Mouse (Mus musculus) neural tube, embryonic 13.5 days (tissue): ENCODE measurements around the gene Cacng6. TPM values are rescaled to one million over a fixed set of nuclear protein-coding genes. Genes with fewer than 3 reads are reported as not detected.
A peak's percentile ranks its signal among the peaks of the same experiment; 100 is the strongest.
"Not testable (repeated sequence)": the region's sequence is repeated elsewhere in the genome, so short reads cannot be mapped to it uniquely, and the experiment has no call there.

Experiments used
- ATAC-seq: fragments of 200-750 bp; cut with Nextera tagmentation; 2 replicates; pipeline ENCODE4 v1.8.0; 2017; ENCODE audit warnings: low read depth, mild to moderate bottlenecking, moderate TSS enrichment, moderate library complexity
- H3K27ac ChIP-seq: fragments of 300-500 bp; sonication (generic); replicated peaks from 2 replicates; pipeline ENCODE4 v1.5.1; 2015; ENCODE audit warnings: moderate library complexity, mild to moderate bottlenecking, inconsistent platforms
- H3K27me3 ChIP-seq: fragments of 300-500 bp; sonication (generic); 2 replicates; pipeline ENCODE4 v1.6.1; 2015; ENCODE audit warnings: mild to moderate bottlenecking, inconsistent platforms
- H3K36me3 ChIP-seq: fragments of 300-500 bp; sonication (generic); 2 replicates; pipeline ENCODE4 v1.6.1; 2015; ENCODE audit warnings: mild to moderate bottlenecking, inconsistent platforms
- H3K4me1 ChIP-seq: fragments of 300-500 bp; sonication (generic); replicated peaks from 2 replicates; pipeline ENCODE4 v1.6.1; 2015; ENCODE audit warnings: inconsistent platforms
- H3K4me2 ChIP-seq: fragments of 300-500 bp; sonication (generic); 2 replicates; pipeline ENCODE4 v1.6.1; 2015; ENCODE audit warnings: inconsistent platforms, mild to moderate bottlenecking, moderate library complexity
- H3K4me3 ChIP-seq: fragments of 300-500 bp; sonication (generic); 2 replicates; pipeline ENCODE4 v1.5.1; 2015; ENCODE audit warnings: mild to moderate bottlenecking, inconsistent platforms
- H3K9ac ChIP-seq: fragments of 300-500 bp; sonication (generic); 2 replicates; pipeline ENCODE4 v1.6.1; 2015; ENCODE audit warnings: moderate library complexity, mild to moderate bottlenecking, inconsistent platforms
- H3K9me3 ChIP-seq: fragments of 300-500 bp; sonication (generic); 2 replicates; pipeline ENCODE4 v1.6.1; 2016; ENCODE audit warnings: inconsistent platforms
- WGBS: fragments of 180-500 bp; shearing (Covaris S2); methylation state at CpG from one replicate; pipeline ENCODE4 v1.1.7; 2015; 5-methylcytosine and 5-hydroxymethylcytosine counted together
- polyA plus RNA-seq: library from polyadenylated mRNA; unstranded; fragments of >200 nt; fragmentation: Nextera tagmentation; extraction: Ambion mirVana; gene quantifications from 2 replicates; pipeline ENCODE4 v1.2.1, GENCODE M21; 2015

Gene Cacng6
- polyA plus RNA-seq, 1 experiment from 2014 or later = 0.10 TPM

DNA sequence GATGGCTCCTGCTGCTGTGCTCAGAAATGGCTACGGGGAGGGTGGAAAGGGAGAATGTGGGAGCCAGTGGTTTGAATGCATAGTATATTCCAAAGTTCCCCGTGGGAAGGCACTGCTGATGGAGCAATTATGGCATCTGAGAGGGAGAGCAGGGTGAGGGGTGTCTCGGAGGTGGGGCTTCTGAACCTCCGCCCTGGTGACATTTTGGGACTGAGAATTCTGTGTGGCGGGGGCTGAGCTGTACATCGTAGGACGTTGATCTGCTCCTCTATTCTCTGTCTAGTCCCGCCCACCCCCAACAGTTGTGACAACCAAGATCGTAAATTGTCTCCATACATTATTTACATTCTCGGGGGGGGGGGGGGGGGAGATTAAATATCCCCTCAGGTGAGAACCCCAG is 26.6 kb upstream of the Cacng6 start:
- peak; percentile 51 for ATAC-seq
- Histone ChIP-seq H3K4me3 (0 out of 2 replicates have a peak overlapping the region, but pooled peaks have one; percentile 4), H3K27ac (no peak overlapping the region), H3K27me3 (no peaks in the 10 kb centered on the region), H3K4me2 (peak overlapping the region; percentile 34), H3K9ac (no peak overlapping the region), H3K9me3 (no peaks in the 10 kb centered on the region), H3K36me3 (peaks cover 20% of the 10 kb centered on the region), H3K4me1 (peaks cover 47% of the 10 kb centered on the region)
- 34% methylated on average over 10 of the region's 10 CpGs for WGBS

DNA sequence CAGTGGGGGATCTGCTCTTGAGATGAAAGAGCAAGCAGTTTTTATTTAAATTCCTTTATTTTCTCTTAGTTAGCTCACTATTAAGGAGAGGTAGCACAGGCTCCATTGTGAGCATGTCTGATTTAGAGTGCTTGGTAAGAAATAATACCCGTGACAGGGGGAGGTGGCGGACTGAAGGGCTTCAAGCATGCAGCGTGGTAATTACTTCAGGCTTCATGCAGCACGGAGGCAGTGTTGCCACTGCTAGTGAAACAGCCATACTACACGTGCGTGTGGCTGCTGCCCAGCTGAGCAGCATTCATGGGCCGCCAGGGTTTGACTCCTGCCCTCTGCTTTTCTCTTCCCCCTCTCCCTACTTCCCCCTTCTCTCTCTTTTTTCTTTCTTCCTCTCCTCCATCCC is 26.2 kb upstream of the Cacng6 start:
- peaks cover 43% of the 10 kb centered on the region for H3K4me1 ChIP-seq
- H3K27ac ChIP-seq = no peak overlapping the region

DNA sequence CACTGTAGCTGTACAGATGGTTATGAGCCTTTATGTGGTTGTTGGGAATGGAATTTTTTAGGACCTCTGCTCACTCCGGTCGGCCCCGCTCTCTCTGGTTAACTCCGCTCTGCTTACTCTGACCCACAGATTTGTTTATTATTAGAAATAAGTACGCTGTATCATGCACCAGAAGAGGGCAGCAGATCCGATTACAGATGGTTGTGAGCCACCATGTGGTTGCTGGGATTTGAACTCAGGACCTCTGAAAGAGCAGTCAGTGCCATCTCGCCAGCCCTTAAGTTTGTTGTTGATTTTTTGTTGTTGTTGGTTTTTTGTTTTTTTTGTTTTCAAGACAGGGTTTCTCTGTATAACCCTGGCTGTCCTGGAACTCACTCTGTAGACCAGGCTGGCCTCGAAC is 25.6 kb upstream of the Cacng6 start:
- H3K9me3 ChIP-seq, ATAC-seq, H3K4me3 ChIP-seq, H3K27ac ChIP-seq, H3K4me2 ChIP-seq, H3K27me3 ChIP-seq, H3K9ac ChIP-seq: not testable (repeated sequence)
- WGBS = 90% methylated on average over 8 of the region's 8 CpGs
- Histone ChIP-seq H3K4me1 (peaks cover 38% of the 10 kb centered on the region), H3K36me3 (peaks cover 27% of the 10 kb centered on the region)

More for the DNA sequence above, 26.2 kb upstream of the Cacng6 start:
- H3K9me3 ChIP-seq = no peaks in the 10 kb centered on the region
- ATAC-seq = peak; percentile 86
- H3K4me2 ChIP-seq = peak overlapping the region; percentile 34
- no peak overlapping the region for H3K9ac ChIP-seq
- WGBS = 7% methylated on average over 7 of the region's 7 CpGs
- H3K27me3 ChIP-seq = no peaks in the 10 kb centered on the region
- H3K36me3 ChIP-seq = peaks cover 21% of the 10 kb centered on the region
- 0 out of 2 replicates have a peak overlapping the region, but pooled peaks have one; percentile 4 for H3K4me3 ChIP-seq

DNA sequence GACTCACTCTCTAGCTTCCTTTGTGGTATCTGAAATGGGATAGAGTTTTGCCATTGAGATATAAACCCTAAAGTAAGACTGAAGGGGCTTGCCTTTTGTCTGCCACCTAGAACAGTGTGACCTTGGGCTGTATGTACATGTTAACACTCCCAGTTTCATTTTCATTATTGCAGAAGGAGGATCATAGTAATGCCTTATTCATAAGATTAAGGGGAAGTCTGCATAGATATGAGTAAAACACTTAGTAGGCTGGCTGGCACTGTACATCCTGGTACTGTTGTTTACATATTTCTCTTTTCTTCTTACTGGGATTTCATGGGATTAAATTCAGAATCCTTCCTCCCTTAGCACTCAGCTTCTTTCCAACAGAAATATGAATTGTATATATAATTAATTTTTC is 24.1 kb upstream of the Cacng6 start:
- Histone ChIP-seq H3K4me3 (no peak overlapping the region), H3K9ac (no peak overlapping the region), H3K36me3 (peaks cover 18% of the 10 kb centered on the region), H3K9me3 (no peaks in the 10 kb centered on the region), H3K4me2 (no peak overlapping the region), H3K27ac (no peak overlapping the region), H3K27me3 (no peaks in the 10 kb centered on the region), H3K4me1 (peaks cover 32% of the 10 kb centered on the region)
- no peak for ATAC-seq

DNA sequence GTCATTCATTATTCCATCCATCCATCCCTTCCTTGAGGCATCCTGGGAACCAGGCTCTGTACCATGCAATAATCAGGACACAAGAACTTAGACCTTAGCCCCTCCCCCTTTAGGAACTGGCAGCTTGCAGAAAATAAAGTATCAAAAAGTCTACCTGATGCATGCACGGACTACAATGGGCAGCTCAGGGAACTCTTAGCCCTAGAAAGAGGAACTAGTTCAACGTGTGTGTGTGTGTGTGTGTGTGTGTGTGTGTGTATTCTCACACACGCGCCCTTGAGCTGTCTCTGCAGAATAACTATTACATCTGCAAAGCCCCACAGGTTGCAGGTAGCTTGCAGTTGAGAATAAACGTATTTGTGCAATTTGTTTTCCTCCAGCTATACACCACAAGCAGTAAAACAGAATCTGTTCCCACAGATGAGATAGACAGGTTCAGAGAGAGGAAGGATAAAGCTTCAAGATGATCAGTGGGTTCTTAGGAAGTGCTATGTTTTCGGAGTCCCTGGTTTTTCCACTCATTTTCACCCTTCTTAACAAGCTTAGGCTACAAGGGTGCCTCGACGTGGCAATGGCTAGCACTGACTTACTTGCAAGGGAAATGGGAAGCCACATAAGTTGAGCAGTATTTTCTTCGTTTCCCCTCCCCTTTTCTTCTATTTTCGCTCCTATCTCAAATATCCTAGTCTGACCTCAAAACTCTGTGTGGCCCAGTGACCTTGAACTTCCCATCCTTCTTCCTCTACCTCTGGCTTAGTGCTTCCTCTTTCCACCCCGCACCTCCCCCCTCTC is 14.1 kb upstream of the Cacng6 start:
- no peak overlapping the region for H3K9ac ChIP-seq
- no peak overlapping the region for H3K4me2 ChIP-seq
- H3K27me3 ChIP-seq = peaks cover 54% of the 10 kb centered on the region
- no peak overlapping the region for H3K27ac ChIP-seq
- no peak for ATAC-seq
- no peaks in the 10 kb centered on the region for H3K9me3 ChIP-seq
- 70% methylated on average over 11 of the region's 11 CpGs for WGBS
- H3K4me1 ChIP-seq = peaks cover 23% of the 10 kb centered on the region
- H3K4me3 ChIP-seq = no peak overlapping the region
- H3K36me3 ChIP-seq = no peaks in the 10 kb centered on the region

DNA sequence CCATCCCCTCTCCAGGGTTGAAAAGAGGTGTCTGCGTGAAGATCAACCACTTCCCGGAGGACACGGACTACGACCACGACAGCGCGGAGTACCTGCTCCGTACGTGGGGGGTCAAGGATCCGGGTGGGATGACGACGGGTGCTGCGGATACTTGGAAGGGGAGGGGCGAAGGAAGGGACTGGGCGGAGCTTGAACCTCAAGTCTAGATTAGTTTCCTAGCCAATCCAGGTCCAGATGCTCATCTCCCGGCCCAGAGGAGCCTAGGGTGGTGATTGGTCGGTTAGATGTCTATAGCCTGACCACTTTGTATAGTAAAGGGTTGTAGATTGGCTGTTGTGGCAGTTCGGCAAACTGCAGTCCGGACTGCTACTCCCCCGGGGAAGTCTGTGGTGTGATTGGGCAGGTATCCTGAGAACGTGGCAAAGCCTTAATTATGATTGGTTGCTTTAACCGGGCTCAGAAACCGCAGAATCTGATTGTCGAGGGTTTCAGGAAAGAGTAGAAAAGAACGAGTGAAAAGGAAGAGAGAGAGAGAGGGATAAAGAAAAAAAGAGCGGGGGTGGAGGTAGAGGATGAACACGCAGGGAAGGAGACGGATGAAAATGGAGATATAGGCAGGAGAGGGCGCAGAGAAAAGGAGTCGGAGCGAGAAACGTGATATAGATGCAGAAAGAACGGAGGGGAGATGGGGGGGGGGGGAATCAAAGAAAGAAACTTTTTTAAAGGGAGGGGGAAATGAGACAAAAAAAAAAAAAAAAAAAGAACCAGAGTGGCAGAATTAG is 12.6 kb upstream of the Cacng6 start:
- ATAC-seq = peak; percentile 88
- Histone ChIP-seq H3K9ac (peak overlapping the region; percentile 60), H3K27me3 (peaks cover 66% of the 10 kb centered on the region), H3K9me3 (no peaks in the 10 kb centered on the region), H3K36me3 (no peaks in the 10 kb centered on the region), H3K4me3 (peak overlapping the region; percentile 39), H3K27ac (no peak overlapping the region), H3K4me1 (peaks cover 32% of the 10 kb centered on the region), H3K4me2 (peak overlapping the region; percentile 86)
- WGBS = under 1% methylated on average over 33 of the region's 33 CpGs

DNA sequence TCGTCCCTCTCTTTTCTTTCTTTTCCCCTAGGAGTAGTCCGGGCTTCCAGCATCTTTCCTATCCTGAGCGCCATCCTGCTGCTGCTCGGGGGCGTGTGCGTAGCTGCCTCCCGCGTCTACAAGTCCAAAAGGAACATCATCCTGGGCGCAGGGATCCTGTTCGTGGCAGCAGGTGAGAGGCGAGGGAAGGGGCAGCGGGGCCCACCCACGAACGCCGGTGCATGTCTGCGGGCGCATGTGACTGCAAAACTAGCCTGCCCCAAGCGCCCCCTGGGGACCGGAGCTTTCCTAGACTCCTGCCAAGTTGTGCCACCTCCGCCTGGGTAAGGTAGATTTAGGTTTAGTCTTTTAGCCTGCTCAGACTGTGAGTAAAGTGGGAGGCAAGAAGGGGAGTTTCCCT is 12.0 kb upstream of the Cacng6 start:
- peak overlapping the region; percentile 60 for H3K9ac ChIP-seq
- H3K27me3 ChIP-seq = peaks cover 73% of the 10 kb centered on the region
- H3K4me3 ChIP-seq = peak overlapping the region; percentile 39
- no peak overlapping the region for H3K27ac ChIP-seq
- H3K36me3 ChIP-seq = no peaks in the 10 kb centered on the region
- H3K4me2 ChIP-seq = peak overlapping the region; percentile 86
- ATAC-seq = no peak
- H3K4me1 ChIP-seq = peaks cover 32% of the 10 kb centered on the region
- no peaks in the 10 kb centered on the region for H3K9me3 ChIP-seq
- 2% methylated on average over 20 of the region's 20 CpGs for WGBS

DNA sequence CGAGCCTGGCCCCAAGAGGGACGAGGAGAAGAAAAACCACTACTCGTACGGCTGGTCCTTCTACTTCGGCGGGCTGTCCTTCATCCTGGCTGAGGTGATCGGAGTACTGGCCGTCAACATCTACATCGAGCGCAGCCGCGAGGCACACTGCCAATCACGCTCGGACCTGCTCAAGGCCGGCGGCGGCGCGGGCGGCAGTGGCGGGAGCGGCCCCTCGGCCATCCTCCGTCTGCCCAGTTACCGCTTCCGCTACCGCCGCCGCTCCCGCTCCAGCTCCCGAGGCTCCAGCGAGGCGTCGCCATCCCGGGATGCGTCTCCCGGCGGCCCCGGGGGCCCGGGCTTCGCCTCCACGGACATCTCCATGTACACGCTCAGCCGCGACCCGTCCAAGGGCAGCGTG is 9.1 kb upstream of the Cacng6 start:
- H3K4me2 ChIP-seq = peak overlapping the region; percentile 95
- H3K4me3 ChIP-seq = peak overlapping the region; percentile 60
- H3K27ac ChIP-seq = no peak overlapping the region
- under 1% methylated on average over 44 of the region's 47 CpGs for WGBS
- H3K4me1 ChIP-seq = peaks cover 32% of the 10 kb centered on the region
- no peak for ATAC-seq
- no peaks in the 10 kb centered on the region for H3K36me3 ChIP-seq
- peak overlapping the region; percentile 78 for H3K9ac ChIP-seq
- peaks cover 85% of the 10 kb centered on the region for H3K27me3 ChIP-seq
- no peaks in the 10 kb centered on the region for H3K9me3 ChIP-seq

DNA sequence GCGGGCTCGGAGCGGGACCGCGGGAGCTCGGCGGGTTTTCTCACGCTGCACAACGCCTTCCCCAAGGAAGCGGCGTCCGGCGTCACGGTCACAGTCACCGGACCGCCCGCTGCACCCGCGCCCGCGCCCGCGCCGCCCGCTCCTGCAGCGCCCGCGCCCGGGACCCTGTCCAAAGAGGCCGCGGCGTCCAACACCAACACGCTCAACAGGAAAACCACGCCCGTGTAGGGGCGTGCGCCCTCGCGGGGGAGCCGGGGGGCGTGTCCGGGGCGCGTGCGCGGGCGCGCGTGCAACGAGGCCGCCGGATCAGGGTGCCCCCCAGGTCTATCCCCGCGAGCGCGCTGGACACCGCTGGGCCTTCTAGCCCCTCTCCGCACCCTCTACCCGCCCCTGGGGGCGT is 8.6 kb upstream of the Cacng6 start:
- WGBS = 1% methylated on average over 46 of the region's 60 CpGs
- Histone ChIP-seq H3K4me2 (peak overlapping the region; percentile 95), H3K4me3 (peak overlapping the region; percentile 60), H3K27ac (no peak overlapping the region), H3K27me3 (peaks cover 85% of the 10 kb centered on the region), H3K4me1 (peaks cover 32% of the 10 kb centered on the region), H3K9ac (peak overlapping the region; percentile 78), H3K36me3 (no peaks in the 10 kb centered on the region), H3K9me3 (no peaks in the 10 kb centered on the region)
- ATAC-seq = peak; percentile 17; the same call in 1 of the 2 replicates

DNA sequence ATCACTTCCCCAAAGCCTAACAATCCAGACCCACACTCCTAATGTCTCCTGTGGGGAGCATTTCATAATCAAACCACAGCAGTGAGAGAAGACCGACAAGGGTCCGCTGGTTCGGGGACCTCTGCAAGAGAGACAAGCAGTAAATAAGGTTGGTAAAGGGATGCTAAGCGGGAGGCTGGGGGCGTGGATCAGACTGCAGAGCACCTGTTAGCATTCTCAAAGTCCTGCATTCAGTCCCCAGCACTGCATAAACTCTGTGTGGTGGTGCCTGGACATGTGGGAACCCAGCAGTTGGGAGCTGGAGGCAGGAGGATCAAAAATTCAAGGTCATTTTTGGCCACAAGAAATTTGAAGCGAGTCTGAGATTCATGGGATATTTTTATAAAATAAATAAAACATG is 4.1 kb upstream of the Cacng6 start:
- ATAC-seq = no peak
- Histone ChIP-seq H3K4me1 (peaks cover 18% of the 10 kb centered on the region), H3K9ac (no peak overlapping the region), H3K27ac (no peak overlapping the region), H3K4me2 (no peak overlapping the region), H3K36me3 (no peaks in the 10 kb centered on the region), H3K27me3 (peaks cover 91% of the 10 kb centered on the region), H3K9me3 (no peaks in the 10 kb centered on the region), H3K4me3 (no peak overlapping the region)
- WGBS = 28% methylated on average over 6 of the region's 6 CpGs

DNA sequence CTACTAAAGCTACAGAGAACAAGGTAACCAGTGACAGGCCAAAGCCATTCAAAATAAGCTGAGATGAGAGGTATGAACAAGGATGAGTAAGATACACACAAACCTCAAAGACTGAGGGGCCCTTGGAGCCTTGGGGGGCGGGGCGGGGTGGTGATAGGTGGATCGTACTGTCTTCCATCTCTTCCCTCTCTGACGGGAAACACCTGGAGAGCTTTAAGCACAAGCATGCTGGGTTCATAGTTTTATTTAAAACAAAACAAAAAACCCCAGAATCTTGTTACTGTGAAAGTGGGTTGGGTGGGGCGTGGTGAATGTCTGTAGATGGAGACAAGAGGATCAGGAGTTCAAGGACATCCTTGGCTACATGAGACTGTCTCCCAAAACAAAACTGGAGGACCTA is 3.5 kb upstream of the Cacng6 start:
- Histone ChIP-seq H3K27me3 (peaks cover 93% of the 10 kb centered on the region), H3K4me1 (peaks cover 13% of the 10 kb centered on the region), H3K4me3 (no peak overlapping the region), H3K4me2 (no peak overlapping the region), H3K36me3 (no peaks in the 10 kb centered on the region), H3K9ac (no peak overlapping the region), H3K27ac (no peak overlapping the region), H3K9me3 (no peaks in the 10 kb centered on the region)
- WGBS = 63% methylated on average over 5 of the region's 5 CpGs
- no peak for ATAC-seq

DNA sequence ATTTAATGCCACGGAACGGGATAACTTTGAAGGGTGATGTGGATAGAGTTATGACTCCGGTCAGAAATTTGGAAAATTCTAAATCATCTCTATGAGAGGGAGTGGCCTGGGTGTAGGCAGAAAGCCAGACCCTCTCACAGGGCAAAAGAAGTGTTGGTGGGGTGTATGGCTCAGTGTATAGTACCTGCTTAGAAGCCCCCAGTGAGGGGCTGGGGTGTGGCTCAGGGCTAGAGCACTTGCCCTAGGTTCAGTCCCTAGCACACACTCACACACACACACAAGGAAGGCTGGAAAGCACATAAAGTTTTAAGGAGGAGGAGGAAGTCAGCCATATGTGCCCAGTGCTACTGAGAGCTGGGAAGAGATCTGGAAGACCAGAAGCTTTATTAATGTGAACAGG is 2.7 kb upstream of the Cacng6 start:
- Histone ChIP-seq H3K9me3 (no peaks in the 10 kb centered on the region), H3K27ac (no peak overlapping the region), H3K4me3 (no peak overlapping the region), H3K4me2 (no peak overlapping the region), H3K36me3 (no peaks in the 10 kb centered on the region), H3K4me1 (peaks cover 9% of the 10 kb centered on the region), H3K9ac (no peak overlapping the region), H3K27me3 (peaks cover 91% of the 10 kb centered on the region)
- 95% methylated on average over 3 of the region's 3 CpGs for WGBS
- ATAC-seq = no peak
